Mouse (Mus musculus) hindbrain, embryonic 16.5 days (tissue): ENCODE measurements at regions not wholly inside any gene's neighbourhood (a gene's known extent, or its start where the extent isn't known, plus 50 kb on each side); places are given as distances from the start of the nearest gene placed in this dataset.

Experiments
- ATAC-seq: fragments of 200-750 bp; cut with Nextera tagmentation; 2 replicates; pipeline ENCODE4 v1.8.0; 2017; ENCODE audit warnings: moderate TSS enrichment, moderate library complexity
- H3K27ac ChIP-seq: fragments of 300-500 bp; sonication (generic); 2 replicates; pipeline ENCODE4 v1.5.1; 2014; ENCODE audit warnings: low read depth, mild to moderate bottlenecking, control low read depth, low read length, moderate library complexity
- H3K27me3 ChIP-seq: fragments of 300-500 bp; sonication (generic); replicated peaks from 2 replicates; pipeline ENCODE4 v1.6.1; 2014; ENCODE audit warnings: low read length; ENCODE audit not compliant: control insufficient read depth, insufficient read depth
- H3K36me3 ChIP-seq: fragments of 300-500 bp; sonication (generic); 2 replicates; pipeline ENCODE4 v1.6.1; 2014; ENCODE audit warnings: mild to moderate bottlenecking, low read length, moderate library complexity, mixed read lengths; ENCODE audit not compliant: control insufficient read depth, insufficient read depth
- H3K4me1 ChIP-seq: fragments of 300-500 bp; sonication (generic); 2 replicates; pipeline ENCODE4 v1.6.1; 2014; ENCODE audit warnings: low read depth, low read length; ENCODE audit not compliant: control insufficient read depth, insufficient read depth
- H3K4me2 ChIP-seq: fragments of 300-500 bp; sonication (generic); 2 replicates; pipeline ENCODE4 v1.6.1; 2014; ENCODE audit warnings: mild to moderate bottlenecking, low read length, control low read depth, moderate library complexity
- H3K4me3 ChIP-seq: fragments of 300-500 bp; sonication (generic); 2 replicates; pipeline ENCODE4 v1.5.1; 2014; ENCODE audit warnings: mild to moderate bottlenecking, low read length, control low read depth, moderate library complexity
- H3K9ac ChIP-seq: fragments of 300-500 bp; sonication (generic); 2 replicates; pipeline ENCODE4 v1.6.1; 2014; ENCODE audit warnings: low read depth, mild to moderate bottlenecking, control low read depth, low read length, moderate library complexity
- H3K9me3 ChIP-seq: fragments of 300-500 bp; sonication (generic); 2 replicates; pipeline ENCODE4 v1.6.1; 2014; ENCODE audit warnings: mild to moderate bottlenecking, low read length, moderate library complexity; ENCODE audit not compliant: control insufficient read depth
- WGBS: fragments of 180-500 bp; shearing (Covaris S2); extraction: QIAGEN DNeasy Blood & Tissue Kit; methylation state at CpG from one replicate; pipeline ENCODE4 v1.1.7; 2014; 5-methylcytosine and 5-hydroxymethylcytosine counted together

- ATAC-seq, result no peak
- Histone ChIP-seq H3K4me2 (no peak overlapping the region), H3K4me3 (no peak overlapping the region), H3K27ac (no peak overlapping the region), H3K9me3 (no peaks in the 10 kb centered on the region), H3K9ac (no peak overlapping the region), H3K36me3 (no peaks in the 10 kb centered on the region), H3K27me3 (no peaks in the 10 kb centered on the region), H3K4me1 (no peaks in the 10 kb centered on the region)
- 94% methylated on average over 1 of the region's 1 CpGs for WGBS
Measured at GRCm38 (mm10) chr10:12083961-12084360, 740.8 kb downstream of the Epm2a start.

GRCm38 (mm10) chr10:12092521-12092920, 749.3 kb downstream of the Epm2a start:
- H3K4me3 ChIP-seq, result no peak overlapping the region
- no peaks in the 10 kb centered on the region for H3K9me3 ChIP-seq
- no peak overlapping the region for H3K4me2 ChIP-seq
- no peaks in the 10 kb centered on the region for H3K36me3 ChIP-seq
- no peak for ATAC-seq
- H3K27ac ChIP-seq, result no peak overlapping the region
- no peak overlapping the region for H3K9ac ChIP-seq
- no peaks in the 10 kb centered on the region for H3K4me1 ChIP-seq
- 78% methylated on average over 1 of the region's 1 CpGs for WGBS
- H3K27me3 ChIP-seq, result no peaks in the 10 kb centered on the region

- H3K4me3 ChIP-seq, result no peak overlapping the region
- no peak for ATAC-seq
- no peaks in the 10 kb centered on the region for H3K36me3 ChIP-seq
- no peaks in the 10 kb centered on the region for H3K9me3 ChIP-seq
- H3K4me1 ChIP-seq, result no peaks in the 10 kb centered on the region
- H3K9ac ChIP-seq, result no peak overlapping the region
- H3K27ac ChIP-seq, result no peak overlapping the region
- H3K27me3 ChIP-seq, result no peaks in the 10 kb centered on the region
- WGBS, result 92% methylated on average over 3 of the region's 3 CpGs
- H3K4me2 ChIP-seq, result no peak overlapping the region
Measured at GRCm38 (mm10) chr10:12096678-12097077, 753.5 kb downstream of the Epm2a start.

GRCm38 (mm10) chr10:12107001-12107418, 762.2 kb downstream of the Utrn start:
- H3K36me3 ChIP-seq, result no peaks in the 10 kb centered on the region
- H3K4me3 ChIP-seq, result no peak overlapping the region
- no peak overlapping the region for H3K4me2 ChIP-seq
- no peaks in the 10 kb centered on the region for H3K9me3 ChIP-seq
- no peak overlapping the region for H3K27ac ChIP-seq
- no peaks in the 10 kb centered on the region for H3K27me3 ChIP-seq
- ATAC-seq, result peak; percentile 90
- H3K4me1 ChIP-seq, result no peaks in the 10 kb centered on the region
- no peak overlapping the region for H3K9ac ChIP-seq

GRCm38 (mm10) chr10:12111720-12112119, 757.4 kb downstream of the Utrn start:
- H3K4me3 ChIP-seq, result no peak overlapping the region
- H3K4me1 ChIP-seq, result no peaks in the 10 kb centered on the region
- 71% methylated on average over 1 of the region's 1 CpGs for WGBS
- H3K4me2 ChIP-seq, result no peak overlapping the region
- H3K9me3 ChIP-seq, result no peaks in the 10 kb centered on the region
- no peaks in the 10 kb centered on the region for H3K27me3 ChIP-seq
- H3K36me3 ChIP-seq, result no peaks in the 10 kb centered on the region
- no peak overlapping the region for H3K9ac ChIP-seq
- ATAC-seq, result no peak
- no peak overlapping the region for H3K27ac ChIP-seq

GRCm38 (mm10) chr10:12115767-12116166, 753.4 kb downstream of the Utrn start:
- Histone ChIP-seq H3K4me1 (no peaks in the 10 kb centered on the region; the same call in 1 of the 2 replicates), H3K4me2 (no peak overlapping the region), H3K36me3 (no peaks in the 10 kb centered on the region), H3K9ac (no peak overlapping the region), H3K9me3 (no peaks in the 10 kb centered on the region), H3K4me3 (no peak overlapping the region), H3K27me3 (no peaks in the 10 kb centered on the region), H3K27ac (no peak overlapping the region)
- no peak for ATAC-seq
- WGBS, result 73% methylated on average over 3 of the region's 3 CpGs

- WGBS, result 52% methylated on average over 6 of the region's 6 CpGs
- H3K4me2 ChIP-seq, result no peak overlapping the region
- ATAC-seq, result peak; percentile 34; the same call in 1 of the 2 replicates
- H3K36me3 ChIP-seq, result no peaks in the 10 kb centered on the region
- H3K4me3 ChIP-seq, result no peak overlapping the region
- no peak overlapping the region; the same call in 1 of the 2 replicates for H3K9ac ChIP-seq
- no peak overlapping the region for H3K27ac ChIP-seq
- no peaks in the 10 kb centered on the region for H3K27me3 ChIP-seq
- no peaks in the 10 kb centered on the region for H3K9me3 ChIP-seq
- H3K4me1 ChIP-seq, result no peaks in the 10 kb centered on the region; the same call in 1 of the 2 replicates
Measured at GRCm38 (mm10) chr10:12116662-12117303, 752.4 kb downstream of the Utrn start.

- Histone ChIP-seq H3K4me1 (no peaks in the 10 kb centered on the region), H3K9ac (no peak overlapping the region), H3K27ac (no peak overlapping the region), H3K27me3 (no peaks in the 10 kb centered on the region), H3K4me2 (no peak overlapping the region), H3K9me3 (no peaks in the 10 kb centered on the region), H3K36me3 (no peaks in the 10 kb centered on the region), H3K4me3 (no peak overlapping the region)
- no peak for ATAC-seq
- WGBS, result 40% methylated on average over 2 of the region's 2 CpGs
Measured at GRCm38 (mm10) chr10:12124272-12124671, 744.9 kb downstream of the Utrn start.

- Histone ChIP-seq H3K36me3 (no peaks in the 10 kb centered on the region), H3K27me3 (no peaks in the 10 kb centered on the region), H3K9ac (no peak overlapping the region), H3K4me2 (no peak overlapping the region), H3K27ac (no peak overlapping the region), H3K4me1 (no peaks in the 10 kb centered on the region), H3K4me3 (no peak overlapping the region), H3K9me3 (no peaks in the 10 kb centered on the region)
- no peak for ATAC-seq
- 62% methylated on average over 3 of the region's 3 CpGs for WGBS
Measured at GRCm38 (mm10) chr10:12129486-12129885, 739.7 kb downstream of the Utrn start.

- H3K9ac ChIP-seq, result no peak overlapping the region
- no peak overlapping the region for H3K4me2 ChIP-seq
- H3K4me3 ChIP-seq, result no peak overlapping the region
- no peak overlapping the region for H3K27ac ChIP-seq
- no peaks in the 10 kb centered on the region for H3K4me1 ChIP-seq
- no peaks in the 10 kb centered on the region for H3K27me3 ChIP-seq
- no peaks in the 10 kb centered on the region for H3K9me3 ChIP-seq
- WGBS, result 71% methylated on average over 1 of the region's 1 CpGs
- no peak for ATAC-seq
- H3K36me3 ChIP-seq, result no peaks in the 10 kb centered on the region
Measured at GRCm38 (mm10) chr10:12144691-12145090, 724.5 kb downstream of the Utrn start.
